Mouse (Mus musculus) heart, embryonic 13.5 days (tissue): ENCODE data around the gene Tmtc4. TPM values are rescaled to one million over a fixed set of nuclear protein-coding genes. Genes with fewer than 3 reads are reported as not detected.

ENCODE experiments used
- ATAC-seq: fragments of 200-750 bp; cut with Nextera tagmentation; 2 replicates; pipeline ENCODE4 v1.8.0; 2017; ENCODE audit warnings: moderate TSS enrichment; ENCODE audit not compliant: insufficient number of reproducible peaks, low FRiP score, low TSS enrichment; ENCODE audit errors: extremely low read depth
- H3K27ac ChIP-seq: fragments of 300-500 bp; sonication (generic); replicated peaks from 2 replicates; pipeline ENCODE4 v1.5.1; 2015; ENCODE audit warnings: moderate library complexity, mild to moderate bottlenecking, inconsistent platforms
- H3K27me3 ChIP-seq: fragments of 300-500 bp; sonication (generic); replicated peaks from 2 replicates; pipeline ENCODE4 v1.6.1; 2015; ENCODE audit warnings: mild to moderate bottlenecking, inconsistent platforms
- H3K36me3 ChIP-seq: fragments of 300-500 bp; sonication (generic); 2 replicates; pipeline ENCODE4 v1.6.1; 2015; ENCODE audit warnings: mild to moderate bottlenecking, inconsistent platforms
- H3K4me1 ChIP-seq: fragments of 300-500 bp; sonication (generic); 2 replicates; pipeline ENCODE4 v1.6.1; 2015; ENCODE audit warnings: inconsistent platforms
- H3K4me2 ChIP-seq: fragments of 300-500 bp; sonication (generic); 2 replicates; pipeline ENCODE4 v1.6.1; 2015; ENCODE audit warnings: inconsistent platforms, mild to moderate bottlenecking, moderate library complexity
- H3K4me3 ChIP-seq: fragments of 300-500 bp; sonication (generic); 2 replicates; pipeline ENCODE4 v1.5.1; 2015; ENCODE audit warnings: moderate library complexity, mild to moderate bottlenecking, inconsistent platforms
- H3K9ac ChIP-seq: fragments of 300-500 bp; sonication (generic); 2 replicates; pipeline ENCODE4 v1.6.1; 2015; ENCODE audit warnings: inconsistent platforms, mild to moderate bottlenecking, moderate library complexity
- H3K9me3 ChIP-seq: fragments of 300-500 bp; sonication (generic); 2 replicates; pipeline ENCODE4 v1.6.1; 2016; ENCODE audit warnings: inconsistent platforms
- WGBS: fragments of 180-500 bp; shearing (Covaris S2); methylation state at CpG from one replicate; pipeline ENCODE4 v1.1.7; 2015; ENCODE audit warnings: mixed read lengths; 5-methylcytosine and 5-hydroxymethylcytosine counted together
- polyA plus RNA-seq: library from polyadenylated mRNA; unstranded; fragments of >200 nt; fragmentation: Nextera tagmentation; extraction: Ambion mirVana; gene quantifications from 2 replicates; pipeline ENCODE4 v1.2.1, GENCODE M21; 2015

Gene Tmtc4
- polyA plus RNA-seq, 1 experiment from 2014 or later: 16.5 TPM

DNA sequence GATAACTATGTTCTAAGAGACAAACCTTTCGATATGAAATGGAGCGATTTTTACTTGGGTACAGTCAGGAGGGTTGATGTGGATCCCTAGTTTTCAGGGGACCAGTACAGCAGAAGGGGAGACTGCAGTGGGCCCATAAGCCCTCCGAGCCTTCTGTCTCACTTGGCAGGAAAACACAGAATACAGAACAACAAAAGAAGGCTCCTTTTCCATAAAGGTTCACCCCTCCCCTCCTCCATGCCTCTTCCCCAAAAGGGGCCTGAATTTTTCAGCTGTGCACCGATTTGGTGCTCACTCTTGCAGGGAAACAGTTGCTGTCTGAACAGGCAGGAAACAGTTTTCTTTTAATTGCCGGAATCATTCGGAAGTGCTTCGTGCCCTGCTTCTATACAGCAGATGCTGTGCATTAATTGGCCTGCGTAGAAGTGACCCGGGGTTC is 101.6 kb downstream of the Tmtc4 start:
- no peak for ATAC-seq
- Histone ChIP-seq H3K9ac (no peak overlapping the region), H3K36me3 (no peaks in the 10 kb centered on the region), H3K4me3 (no peak overlapping the region), H3K9me3 (no peaks in the 10 kb centered on the region), H3K27me3 (no peaks in the 10 kb centered on the region), H3K4me2 (no peak overlapping the region), H3K4me1 (0 out of 2 replicates have a peak, but pooled peaks cover 2% of the 10 kb centered on the region), H3K27ac (no peak overlapping the region)
- 81% methylated on average over 9 of the region's 9 CpGs for WGBS

DNA sequence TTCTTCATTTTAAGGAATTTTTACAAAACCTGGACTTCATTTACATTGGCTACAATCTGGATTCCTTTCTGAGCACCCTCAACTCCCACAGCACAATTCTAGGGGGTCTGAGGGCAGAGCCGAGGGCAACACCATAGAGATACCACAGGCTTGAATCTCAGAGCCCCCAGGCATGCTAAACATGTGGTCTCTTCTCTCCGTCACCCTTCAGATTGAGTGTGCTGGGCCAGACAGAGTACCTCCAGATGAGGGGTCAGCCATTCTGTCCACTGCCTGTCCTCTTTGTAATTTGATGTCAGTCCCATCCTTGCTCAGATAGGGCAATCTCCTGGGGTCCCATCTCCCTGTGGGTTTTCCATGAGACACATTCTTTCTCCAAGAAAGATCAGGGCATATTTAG is 102.1 kb downstream of the Tmtc4 start:
- Histone ChIP-seq H3K9me3 (no peaks in the 10 kb centered on the region), H3K4me3 (no peak overlapping the region), H3K9ac (no peak overlapping the region), H3K27ac (no peak overlapping the region), H3K4me2 (no peak overlapping the region), H3K36me3 (no peaks in the 10 kb centered on the region), H3K4me1 (0 out of 2 replicates have a peak, but pooled peaks cover 2% of the 10 kb centered on the region), H3K27me3 (no peaks in the 10 kb centered on the region)
- ATAC-seq: no peak
- 47% methylated on average over 2 of the region's 2 CpGs for WGBS

DNA sequence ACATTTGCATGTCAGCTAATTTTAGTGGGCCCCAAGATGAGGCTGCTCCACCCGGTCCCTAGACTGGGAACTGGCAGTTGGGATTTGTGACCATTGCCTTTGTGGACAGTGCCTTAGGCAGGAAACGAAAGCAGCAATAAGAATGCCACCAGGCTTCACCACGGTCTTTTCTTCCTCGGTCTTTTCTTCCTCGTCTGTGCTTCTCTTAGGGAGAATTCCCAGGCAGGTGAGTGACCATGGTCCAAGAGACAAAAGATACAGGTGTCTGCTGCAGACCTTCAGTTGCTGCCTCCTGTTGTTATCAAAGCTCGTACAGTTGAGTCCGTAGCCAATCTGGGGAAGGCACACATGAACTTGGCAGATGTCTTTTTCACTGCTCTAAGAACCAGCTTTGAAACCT is 103.5 kb downstream of the Tmtc4 start:
- Histone ChIP-seq H3K9me3 (no peaks in the 10 kb centered on the region), H3K4me1 (peaks cover 10% of the 10 kb centered on the region), H3K36me3 (no peaks in the 10 kb centered on the region), H3K27ac (no peak overlapping the region), H3K27me3 (no peaks in the 10 kb centered on the region), H3K9ac (no peak overlapping the region), H3K4me2 (no peak overlapping the region), H3K4me3 (no peak overlapping the region)
- WGBS: 72% methylated on average over 7 of the region's 7 CpGs
- no peak for ATAC-seq

DNA sequence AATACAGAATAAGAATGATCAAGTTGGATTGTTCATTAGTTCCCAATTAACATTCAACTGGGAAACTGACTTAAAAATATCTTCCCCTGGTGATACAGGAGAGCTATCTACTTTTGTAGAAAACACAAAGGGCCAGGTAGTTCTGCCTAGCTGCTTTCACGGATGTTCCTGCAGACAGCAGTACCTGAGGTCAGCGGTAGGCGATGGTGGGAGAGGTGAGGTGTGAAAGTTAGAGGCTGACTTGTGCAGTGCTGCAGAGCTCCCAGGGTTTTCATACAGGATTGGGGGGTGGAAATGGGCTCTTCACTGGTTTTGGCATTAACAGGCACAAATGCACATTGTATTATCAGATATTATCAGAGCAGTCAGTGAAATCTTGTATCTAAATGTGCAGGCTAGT is 106.0 kb downstream of the Tmtc4 start:
- H3K27ac ChIP-seq: no peak overlapping the region
- H3K4me1 ChIP-seq: peaks cover 20% of the 10 kb centered on the region
- no peaks in the 10 kb centered on the region for H3K9me3 ChIP-seq
- no peak overlapping the region for H3K4me3 ChIP-seq
- H3K4me2 ChIP-seq: no peak overlapping the region
- no peak for ATAC-seq
- WGBS: 81% methylated on average over 3 of the region's 3 CpGs
- H3K9ac ChIP-seq: no peak overlapping the region
- H3K36me3 ChIP-seq: no peaks in the 10 kb centered on the region
- H3K27me3 ChIP-seq: no peaks in the 10 kb centered on the region

DNA sequence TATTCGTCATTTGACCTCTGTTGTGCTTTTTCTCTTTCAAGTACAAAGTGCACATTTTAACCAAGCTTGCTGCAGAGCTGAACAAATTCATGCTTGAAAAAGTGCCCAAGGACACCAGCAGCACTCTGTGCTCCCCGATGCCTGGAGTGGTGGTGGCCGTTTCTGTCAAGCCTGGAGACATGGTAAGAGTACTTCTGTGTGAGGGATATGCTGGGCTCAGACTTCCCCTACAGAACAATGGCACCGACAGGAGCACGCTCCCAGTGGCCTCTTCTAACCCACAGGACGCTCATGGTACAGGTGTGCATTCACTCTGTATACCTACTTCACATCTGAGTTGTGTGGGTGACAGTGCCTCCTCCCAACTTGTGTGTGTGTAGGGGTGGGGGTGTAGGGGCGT is 107.1 kb downstream of the Tmtc4 start:
- no peak for ATAC-seq
- Histone ChIP-seq H3K27ac (no peak overlapping the region), H3K9me3 (no peaks in the 10 kb centered on the region), H3K27me3 (no peaks in the 10 kb centered on the region), H3K4me1 (peaks cover 28% of the 10 kb centered on the region), H3K4me3 (no peak overlapping the region), H3K9ac (no peak overlapping the region), H3K4me2 (no peak overlapping the region), H3K36me3 (no peaks in the 10 kb centered on the region)
- 64% methylated on average over 7 of the region's 7 CpGs for WGBS

DNA sequence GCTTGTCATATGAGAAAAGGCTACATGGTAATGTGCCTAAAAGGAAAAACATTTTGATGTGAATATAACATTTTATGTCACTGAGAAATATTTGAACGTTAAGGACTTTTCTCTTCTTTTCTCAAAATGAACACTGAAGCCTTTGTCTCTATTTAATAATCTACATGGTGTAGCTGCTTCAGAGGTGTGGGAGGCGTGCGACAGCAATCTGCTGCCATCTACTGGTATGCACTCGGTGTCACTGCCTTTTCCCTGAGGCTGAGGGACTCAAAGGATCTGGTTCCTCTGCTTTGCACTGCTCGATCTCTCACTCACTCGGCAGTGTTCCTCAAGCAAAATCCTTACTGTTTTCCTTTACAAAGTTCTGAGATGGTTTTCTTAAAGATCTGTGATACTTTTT is 107.7 kb downstream of the Tmtc4 start:
- Histone ChIP-seq H3K4me3 (no peak overlapping the region), H3K9ac (no peak overlapping the region), H3K27me3 (no peaks in the 10 kb centered on the region), H3K4me2 (no peak overlapping the region), H3K27ac (no peak overlapping the region), H3K4me1 (peaks cover 29% of the 10 kb centered on the region), H3K36me3 (no peaks in the 10 kb centered on the region), H3K9me3 (no peaks in the 10 kb centered on the region)
- 5% methylated on average over 6 of the region's 6 CpGs for WGBS
- no peak for ATAC-seq

DNA sequence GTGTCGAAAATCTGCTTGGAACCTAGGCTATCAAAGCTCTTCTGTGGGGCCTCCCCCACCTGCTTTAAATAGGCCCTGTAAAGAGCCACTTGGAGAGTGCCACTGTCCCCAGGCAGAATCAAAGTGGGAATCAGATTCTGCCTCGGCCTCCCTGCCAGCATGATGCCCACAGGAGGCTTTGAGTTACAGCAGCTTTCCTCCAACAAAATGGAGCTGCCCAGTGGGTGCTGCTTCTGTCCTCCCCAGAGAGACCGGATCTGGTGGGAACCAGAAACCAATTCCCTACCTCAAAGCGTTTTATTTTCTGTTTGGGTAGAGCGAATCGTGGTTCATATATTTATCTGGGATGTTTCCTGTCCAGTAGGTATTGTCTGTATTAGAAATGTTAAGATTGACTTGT is 108.2 kb downstream of the Tmtc4 start:
- ATAC-seq: no peak

DNA sequence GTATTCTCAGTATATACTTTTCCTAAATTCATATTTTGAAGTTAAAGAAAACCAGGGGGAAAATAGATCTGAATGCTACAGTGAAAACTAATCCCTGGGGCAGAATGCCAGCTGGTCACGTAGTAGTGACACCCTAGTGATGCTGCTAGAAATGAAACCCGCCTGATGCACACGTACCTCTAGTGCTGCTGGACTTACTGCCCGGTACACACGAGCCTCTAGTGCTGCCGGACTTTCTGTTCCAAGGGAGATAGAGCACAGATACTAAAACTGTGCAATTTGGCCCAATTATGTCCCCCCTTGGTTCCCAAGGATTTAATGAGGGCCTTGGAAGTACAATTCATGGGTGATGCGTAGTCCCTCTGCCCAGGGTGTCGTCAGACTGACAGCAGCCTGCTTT is 108.8 kb downstream of the Tmtc4 start:
- Histone ChIP-seq H3K27ac (no peak overlapping the region), H3K4me1 (peaks cover 29% of the 10 kb centered on the region), H3K27me3 (no peaks in the 10 kb centered on the region), H3K9ac (no peak overlapping the region), H3K4me3 (no peak overlapping the region), H3K36me3 (no peaks in the 10 kb centered on the region), H3K4me2 (no peak overlapping the region), H3K9me3 (no peaks in the 10 kb centered on the region)
- no peak for ATAC-seq
- WGBS: 52% methylated on average over 8 of the region's 8 CpGs

More for the DNA sequence above, 108.2 kb downstream of the Tmtc4 start:
- no peaks in the 10 kb centered on the region for H3K9me3 ChIP-seq
- 0 out of 2 replicates have a peak overlapping the region, but pooled peaks have one; percentile 15 for H3K9ac ChIP-seq
- no peak overlapping the region for H3K4me3 ChIP-seq
- no peaks in the 10 kb centered on the region for H3K36me3 ChIP-seq
- no peak overlapping the region for H3K4me2 ChIP-seq
- peaks cover 29% of the 10 kb centered on the region for H3K4me1 ChIP-seq
- no peaks in the 10 kb centered on the region for H3K27me3 ChIP-seq
- no peak overlapping the region for H3K27ac ChIP-seq
- WGBS: 50% methylated on average over 6 of the region's 6 CpGs

DNA sequence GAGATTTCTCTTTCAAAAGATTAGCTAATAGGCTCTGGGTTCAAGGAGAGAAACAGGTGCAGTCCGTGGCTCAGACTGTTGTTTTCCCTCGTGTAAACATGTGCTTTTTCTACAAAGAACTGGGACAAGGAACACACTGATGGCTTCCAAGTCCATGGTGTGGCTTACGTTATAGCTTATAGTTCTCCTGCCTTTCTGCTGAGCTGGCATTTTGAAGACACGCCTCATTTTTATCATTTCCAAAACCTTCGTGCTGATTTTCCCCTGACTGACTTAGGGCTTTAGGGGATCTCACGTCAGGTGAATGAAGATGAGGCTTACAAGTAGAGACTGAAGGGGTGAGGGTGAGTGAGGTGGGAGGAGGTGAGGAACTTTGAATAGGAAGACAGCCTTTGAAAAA is 111.2 kb downstream of the Tmtc4 start:
- Histone ChIP-seq H3K9ac (no peak overlapping the region), H3K27me3 (no peaks in the 10 kb centered on the region), H3K36me3 (no peaks in the 10 kb centered on the region), H3K4me2 (no peak overlapping the region), H3K9me3 (no peaks in the 10 kb centered on the region), H3K4me3 (no peak overlapping the region), H3K4me1 (peaks cover 40% of the 10 kb centered on the region), H3K27ac (no peak overlapping the region)
- no peak for ATAC-seq
- 79% methylated on average over 6 of the region's 6 CpGs for WGBS

DNA sequence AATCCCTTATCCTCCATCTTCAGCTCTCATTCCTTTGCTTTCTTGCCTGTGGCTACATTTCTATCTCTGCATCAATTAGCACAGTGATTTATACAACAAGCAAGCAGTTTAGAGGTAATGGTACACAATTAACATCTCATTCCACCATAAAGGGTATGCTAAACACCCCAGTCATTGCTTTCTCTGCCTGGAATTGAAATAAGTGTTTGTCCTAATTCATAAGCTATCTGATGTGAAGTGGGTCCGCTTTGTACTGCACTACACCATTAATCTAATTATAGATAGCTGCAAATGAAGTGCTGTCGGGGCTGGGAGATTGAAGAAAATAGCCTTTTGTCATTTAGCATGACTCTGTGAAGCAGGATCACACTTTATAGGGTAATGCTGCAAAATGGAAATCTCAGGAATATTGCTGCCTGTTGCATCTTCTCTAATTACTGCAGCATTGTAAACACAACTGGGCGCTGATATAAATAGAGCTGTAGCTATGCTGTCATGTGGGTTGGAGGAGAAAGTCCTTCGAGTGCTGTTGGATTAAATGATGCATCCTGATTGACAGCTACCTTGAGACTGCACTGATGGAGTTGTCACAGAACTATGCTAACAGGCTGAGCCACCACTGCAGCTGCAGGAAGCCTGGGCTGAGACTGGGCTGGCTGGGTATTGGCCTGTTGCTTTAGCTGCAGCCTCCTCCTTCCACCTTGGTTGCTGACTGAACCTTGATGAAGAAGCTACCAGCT is 111.8 kb downstream of the Tmtc4 start:
- H3K9me3 ChIP-seq: no peaks in the 10 kb centered on the region
- WGBS: 40% methylated on average over 4 of the region's 4 CpGs

DNA sequence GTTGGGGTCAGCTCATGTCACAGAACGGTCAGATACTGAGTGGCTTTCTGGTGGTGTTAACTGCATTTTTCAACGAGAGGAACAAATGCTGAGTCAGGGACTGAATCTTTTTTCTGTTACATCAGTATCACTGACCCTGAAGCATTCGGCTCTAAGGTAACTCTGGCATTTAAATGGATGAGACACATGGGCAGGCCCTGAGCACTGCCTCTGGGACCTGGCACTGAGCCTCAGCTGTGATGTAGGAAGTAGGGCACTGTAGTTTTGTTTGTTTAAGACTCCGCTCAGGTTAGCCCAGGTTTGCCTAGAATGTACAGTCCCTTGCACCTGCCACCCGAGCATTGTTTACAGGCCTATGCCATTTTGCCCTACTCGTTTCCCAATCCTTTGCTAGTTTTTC is 114.0 kb downstream of the Tmtc4 start:
- H3K4me3 ChIP-seq: no peak overlapping the region
- H3K4me1 ChIP-seq: peaks cover 53% of the 10 kb centered on the region
- H3K27ac ChIP-seq: no peak overlapping the region
- H3K9ac ChIP-seq: no peak overlapping the region
- H3K27me3 ChIP-seq: no peaks in the 10 kb centered on the region
- no peak overlapping the region for H3K4me2 ChIP-seq
- H3K9me3 ChIP-seq: no peaks in the 10 kb centered on the region
- no peak for ATAC-seq
- no peaks in the 10 kb centered on the region for H3K36me3 ChIP-seq
- WGBS: 64% methylated on average over 6 of the region's 6 CpGs

More for the DNA sequence above, 111.8 kb downstream of the Tmtc4 start:
- H3K4me2 ChIP-seq: no peak overlapping the region
- H3K27me3 ChIP-seq: no peaks in the 10 kb centered on the region
- no peak overlapping the region for H3K9ac ChIP-seq
- no peaks in the 10 kb centered on the region for H3K36me3 ChIP-seq
- peaks cover 46% of the 10 kb centered on the region for H3K4me1 ChIP-seq
- no peak overlapping the region for H3K4me3 ChIP-seq
- H3K27ac ChIP-seq: no peak overlapping the region
- ATAC-seq: no peak
